Mouse (Mus musculus) R1 (cell line): ENCODE results near the gene Usf3.
A peak's percentile ranks its signal among the peaks of the same experiment; 100 is the strongest.

Experiments used
- DNase-seq: peaks from one replicate; pipeline ENCODE4 v3.0.0-alpha.2; 2018; ENCODE audit warnings: low read depth, low spot score

The Usf3 gene

GRCm38 (mm10) chr16:44173155-44173941, at the start of gene Usf3:
Usf3 (plus strand) TSS chr16:44173246.
- DNase-seq: no peak

- no peak for DNase-seq
Measured at GRCm38 (mm10) chr16:44123786-44124185, 49.3 kb upstream of the Usf3 start.

- no peak for DNase-seq
Measured at GRCm38 (mm10) chr16:44124713-44125112, 48.3 kb upstream of the Usf3 start.

GRCm38 (mm10) chr16:44125436-44125835, 47.6 kb upstream of the Usf3 start:
- DNase-seq: no peak

- DNase-seq: no peak
Measured at GRCm38 (mm10) chr16:44126437-44126836, 46.6 kb upstream of the Usf3 start.

- DNase-seq: no peak
Measured at GRCm38 (mm10) chr16:44132300-44132699, 40.7 kb upstream of the Usf3 start.

- no peak for DNase-seq
Measured at GRCm38 (mm10) chr16:44133187-44133586, 39.9 kb upstream of the Usf3 start.

- no peak for DNase-seq
Measured at GRCm38 (mm10) chr16:44136511-44137021, 36.5 kb upstream of the Usf3 start.

GRCm38 (mm10) chr16:44138377-44138978, 34.6 kb upstream of the Usf3 start:
- DNase-seq: no peak

GRCm38 (mm10) chr16:44138979-44139535, 34.0 kb upstream of the Usf3 start:
- DNase-seq: peak; percentile 98

- peak; percentile 94 for DNase-seq
Measured at GRCm38 (mm10) chr16:44139536-44140185, 33.4 kb upstream of the Usf3 start, which contains the start of the genes Atp6v1a and Naa50. Atp6v1a (minus strand) TSS chr16:44139705. Naa50 (plus strand) TSS chr16:44139830.

GRCm38 (mm10) chr16:44140186-44140787, 32.8 kb upstream of the Usf3 start:
- DNase-seq: peak; percentile 92

GRCm38 (mm10) chr16:44141483-44141882, 31.6 kb upstream of the Usf3 start:
- no peak for DNase-seq

- DNase-seq: no peak
Measured at GRCm38 (mm10) chr16:44149002-44149767, 23.9 kb upstream of the Usf3 start.

GRCm38 (mm10) chr16:44154497-44155057, 18.5 kb upstream of the Usf3 start:
- peak; percentile 60 for DNase-seq

- peak; percentile 36 for DNase-seq
Measured at GRCm38 (mm10) chr16:44159325-44159724, 13.7 kb upstream of the Usf3 start.

- DNase-seq: no peak
Measured at GRCm38 (mm10) chr16:44163831-44164230, 9.2 kb upstream of the Usf3 start.

GRCm38 (mm10) chr16:44165182-44165581, 7.9 kb upstream of the Usf3 start:
- DNase-seq: no peak

GRCm38 (mm10) chr16:44168990-44169389, 4.1 kb upstream of the Usf3 start:
- DNase-seq: no peak
